Mouse (Mus musculus) left cerebral cortex, postnatal 14 days (tissue): Measurements from ENCODE around the gene Pafah1b3. TPM values are rescaled to one million over a fixed set of nuclear protein-coding genes. Genes with fewer than 3 reads are reported as not detected.
A peak's percentile ranks its signal among the peaks of the same experiment; 100 is the strongest.

ENCODE experiments used
- DNase-seq, 2 experiments: peaks; one replicate each; pipeline ENCODE4 v3.0.0; 2021 to 2022; ENCODE audit warnings: low spot score in 2 of 2, mixed read lengths in 1 of 2
- intact Hi-C: fragments of 180-260 bp; cut with DNase I; formaldehyde crosslinking; loops from one replicate; pipeline ENCODE4 v1.15.1; 2025
- total RNA-seq, 2 experiments: library from RNA; stranded (reverse); gene quantifications; 2 replicates each; pipeline ENCODE4 v1.2.3; 2021

Pafah1b3 gene
- total RNA-seq, 2 experiments from 2014 or later: 25.2 to 32.2 TPM

DNA sequence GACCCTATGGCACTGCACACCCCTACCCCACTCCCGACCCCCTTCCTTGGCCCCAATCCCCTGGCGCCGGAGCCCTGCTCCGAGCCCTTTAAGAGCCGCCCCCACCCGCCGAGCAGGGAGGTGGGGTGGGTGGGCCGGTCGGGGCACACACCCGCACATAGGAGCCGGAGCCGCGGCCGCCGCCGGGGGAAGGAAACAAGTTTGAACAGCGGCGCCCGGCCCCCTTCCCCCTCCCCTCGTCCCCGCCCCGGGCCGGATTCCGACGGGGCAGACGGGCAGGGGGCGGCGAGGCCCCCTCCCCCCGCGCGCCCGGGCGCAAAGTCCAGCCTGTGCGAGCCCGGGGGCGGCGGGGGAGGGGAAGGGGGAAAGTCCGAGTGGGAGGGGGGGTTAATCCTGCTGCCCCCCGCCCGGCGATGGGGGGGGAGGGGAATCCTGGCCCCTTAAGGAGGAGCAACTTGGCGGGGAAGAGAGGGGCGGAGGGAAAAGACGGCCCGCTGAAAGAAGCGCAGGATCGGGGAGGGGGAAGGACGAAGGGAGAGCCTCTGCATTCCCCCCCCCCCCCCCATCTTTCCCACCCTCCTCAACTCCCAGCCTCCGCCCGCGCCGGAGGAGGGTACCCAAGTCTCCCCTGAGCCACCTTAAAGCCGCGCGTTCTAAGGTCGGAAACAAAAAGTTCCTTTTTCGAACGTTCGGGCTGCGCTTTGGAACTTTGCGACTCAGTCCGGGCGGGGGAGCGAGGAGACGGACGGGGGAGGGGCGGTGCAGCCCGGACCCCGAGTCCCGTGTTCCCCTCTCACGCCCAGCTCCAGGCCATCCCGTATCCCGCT, 48.3 kb downstream of the Pafah1b3 start:
- peak; percentile 68 to 81 for DNase-seq
- intact Hi-C loops: loop anchor here (2.0 kb wide), 1 partner anchor 29 kb away; no protein-coding TSS in a partner anchor

DNA sequence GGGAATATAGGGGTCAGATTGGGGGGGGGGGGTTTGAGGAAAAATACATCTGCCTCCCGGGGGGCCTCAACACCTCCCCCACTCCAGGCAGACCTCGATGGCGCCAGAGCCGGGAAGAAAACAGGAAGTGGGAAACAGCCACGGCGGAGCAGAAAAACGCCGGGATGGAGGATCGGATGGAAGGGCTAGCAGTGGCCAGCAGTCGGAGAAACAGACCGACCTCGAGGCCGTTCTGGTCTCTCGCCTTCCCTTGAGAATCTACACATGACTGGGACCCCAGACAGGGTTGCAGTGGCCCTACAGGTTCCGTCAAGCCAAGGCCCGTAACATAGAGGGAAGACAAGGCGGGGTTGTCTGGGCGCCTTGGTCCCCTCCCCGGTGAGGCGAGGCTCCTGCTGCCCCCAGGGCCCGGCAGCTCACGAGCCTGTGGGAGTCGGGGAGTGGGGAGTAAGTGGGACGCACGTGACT, 48.9 kb downstream of the Pafah1b3 start:
- intact Hi-C loops: loop anchor here (2.0 kb wide), 1 partner anchor 30 kb away; no protein-coding TSS in a partner anchor
- no peak for DNase-seq

DNA sequence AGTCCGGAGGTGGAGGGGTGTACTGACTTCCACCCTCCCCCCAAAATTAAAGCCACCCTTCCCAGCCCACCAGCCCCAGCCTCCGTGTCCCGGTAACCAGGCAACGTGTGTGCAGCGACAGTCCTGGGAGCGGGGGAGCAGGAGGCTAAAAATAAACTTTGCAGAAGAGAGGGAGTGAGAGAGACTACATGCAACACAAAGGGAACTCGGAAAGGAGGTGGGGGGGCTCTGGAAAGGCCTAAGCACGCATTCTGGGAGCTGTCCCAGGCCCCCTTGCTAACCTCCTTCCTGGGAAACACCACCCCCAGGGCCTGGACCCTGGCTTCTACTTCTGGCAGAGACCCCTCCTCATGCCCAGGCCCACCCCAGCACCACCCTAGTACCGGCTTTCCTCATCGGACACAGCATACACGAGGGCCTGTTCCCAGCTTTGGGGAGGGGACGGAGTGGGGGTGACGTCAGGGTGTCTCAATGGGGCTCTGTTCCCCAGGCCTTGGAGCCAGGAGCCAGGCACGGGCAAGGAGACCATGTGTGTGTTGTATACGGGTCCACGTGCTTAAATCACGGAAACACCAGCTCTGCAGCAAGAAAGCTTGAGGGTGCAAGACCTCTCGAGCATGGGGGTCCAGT, 49.7 kb downstream of the Pafah1b3 start:
- intact Hi-C loops: loop anchor here (2.0 kb wide), 1 partner anchor 31 kb away; no protein-coding TSS in a partner anchor
- DNase-seq: peak; percentile 81 to 88

DNA sequence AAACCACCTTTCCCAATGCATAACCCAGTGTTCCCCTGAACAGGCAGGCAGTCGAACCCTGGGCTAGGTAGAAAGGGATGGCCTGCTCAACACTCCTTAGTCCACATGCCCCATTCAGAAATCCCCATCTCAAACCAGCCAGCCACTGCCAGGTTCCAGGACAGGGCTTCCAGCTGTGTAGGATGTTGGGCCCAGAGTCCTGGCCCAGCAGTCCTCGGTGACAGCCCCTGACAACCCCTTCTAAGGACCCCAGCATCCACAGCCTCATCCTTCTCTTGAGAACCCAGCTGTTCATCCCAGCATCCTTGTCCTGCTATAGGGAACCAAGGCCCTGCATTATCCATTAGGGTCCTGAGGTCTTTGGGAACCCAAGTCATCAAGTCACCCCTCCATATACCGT, 50.3 kb downstream of the Pafah1b3 start:
- intact Hi-C loops: no loop called here
- no peak for DNase-seq

DNA sequence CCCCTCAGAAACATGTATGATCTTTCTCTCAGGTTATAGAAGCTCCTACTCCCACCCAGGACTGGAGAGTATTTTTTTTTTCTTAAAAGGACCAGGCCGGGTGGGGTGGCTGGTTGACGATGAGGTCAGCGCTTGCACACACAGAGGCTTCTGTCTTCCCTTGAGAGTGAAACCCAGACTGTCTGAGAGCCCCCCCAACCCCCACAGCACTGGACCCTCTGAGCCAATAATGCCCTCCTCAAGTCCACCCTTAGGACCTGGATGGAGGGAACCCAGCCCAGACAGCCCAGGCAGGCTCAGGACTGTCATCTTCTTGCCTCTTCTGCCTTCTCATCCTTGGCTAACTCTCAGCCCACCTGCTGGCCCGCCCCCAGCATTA, 51.0 kb downstream of the Pafah1b3 start:
- DNase-seq: no peak
- intact Hi-C loops: no loop called here

DNA sequence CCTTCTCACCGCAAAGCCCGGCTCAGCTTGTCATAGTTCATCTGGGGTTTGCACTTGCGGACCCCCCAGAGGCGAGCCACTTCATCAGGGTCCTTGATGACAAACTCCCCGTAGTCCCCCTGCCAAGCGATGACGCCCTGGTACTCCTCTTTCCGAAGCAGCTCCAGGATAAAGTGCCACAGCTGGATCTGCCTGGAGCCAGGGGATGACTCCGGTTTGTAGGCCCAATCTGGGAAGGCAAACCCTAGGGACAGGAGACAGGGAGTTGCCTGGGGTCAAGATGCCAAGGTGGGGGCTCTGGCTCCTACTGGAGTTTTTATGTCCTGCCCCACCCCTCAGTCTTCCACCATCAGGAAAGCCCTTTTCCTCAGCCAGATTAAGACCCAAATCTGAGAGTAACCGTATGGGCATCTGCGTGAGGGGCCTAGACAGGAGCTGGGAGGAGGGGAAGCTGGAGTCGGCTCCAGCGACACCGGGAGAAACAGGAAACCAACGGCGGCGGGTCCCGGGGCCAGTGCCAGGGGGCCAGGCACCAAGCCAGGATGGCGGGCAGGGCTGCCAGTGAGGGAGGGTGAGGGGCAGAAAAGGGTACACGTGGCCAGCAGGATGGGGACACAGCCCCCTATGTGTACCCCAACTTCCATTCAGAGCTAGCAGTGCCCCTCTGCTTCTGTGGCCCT, 51.6 kb downstream of the Pafah1b3 start:
- DNase-seq: peak in 1 of 2 experiments; percentile 81
- intact Hi-C loops: no loop called here

Other genes starting within 250 kb of the Pafah1b3 start
- gene Grik5, start 225.6 kb downstream of the Pafah1b3 start, total RNA-seq: 100 to 1,000 TPM; 264 to 270 TPM
- 10 to 100 TPM; 28.1 to 30.0 TPM for gene Zfp574, start 225.4 kb downstream of the Pafah1b3 start, total RNA-seq
- 10 to 100 TPM; 11.5 to 13.0 TPM for gene Pou2f2, start 118.3 kb downstream of the Pafah1b3 start, total RNA-seq
- gene Dedd2, start 77.4 kb downstream of the Pafah1b3 start, total RNA-seq: 10 to 100 TPM; 25.0 to 26.0 TPM
- gene Zfp526, start 76.6 kb downstream of the Pafah1b3 start, total RNA-seq: 10 to 100 TPM in 1 of 2 experiments, 1 to 10 TPM in 1; 9.2 to 10.3 TPM
- gene Gsk3a, start 60.1 kb downstream of the Pafah1b3 start, total RNA-seq: 100 to 1,000 TPM; 201 to 203 TPM
- 10 to 100 TPM; 68.6 to 70.7 TPM for gene Erf, start 47.2 kb downstream of the Pafah1b3 start, total RNA-seq
- 100 to 1,000 TPM; 246 to 255 TPM for gene Cic, start 30.3 kb downstream of the Pafah1b3 start, total RNA-seq
- gene Prr19, start 3.4 kb upstream of the Pafah1b3 start, total RNA-seq: under 1 TPM in 1 of 2 experiments, not detected in 1; 0.29 TPM
- 10 to 100 TPM; 70.9 to 76.8 TPM for gene Tmem145, start 8.1 kb upstream of the Pafah1b3 start, total RNA-seq
- 10 to 100 TPM; 97.4 to 97.8 TPM for gene Megf8, start 19.2 kb upstream of the Pafah1b3 start, total RNA-seq
- not detected for gene Cnfn, start 71.7 kb upstream of the Pafah1b3 start, total RNA-seq
- 1 to 10 TPM; 5.6 to 6.3 TPM for gene Lipe, start 100.7 kb upstream of the Pafah1b3 start, total RNA-seq
- gene Cxcl17, start 114.9 kb upstream of the Pafah1b3 start, total RNA-seq: not detected
- gene Ceacam1, start 179.6 kb upstream of the Pafah1b3 start, total RNA-seq: 1 to 10 TPM; 2.9 to 3.0 TPM
- gene Ceacam2, start 241.9 kb upstream of the Pafah1b3 start, total RNA-seq: under 1 TPM; 0.29 to 0.63 TPM